Mouse (Mus musculus): Measurements from ENCODE around the gene Phyhipl. TPM values are rescaled to one million over a fixed set of nuclear protein-coding genes. Genes with fewer than 3 reads are reported as not detected.

The Phyhipl gene
- polyA plus RNA-seq (2016; fragmentation: Nextera tagmentation; extraction: Ambion mirVana): 3.0 and 4.1 TPM in 2 replicates

DNA sequence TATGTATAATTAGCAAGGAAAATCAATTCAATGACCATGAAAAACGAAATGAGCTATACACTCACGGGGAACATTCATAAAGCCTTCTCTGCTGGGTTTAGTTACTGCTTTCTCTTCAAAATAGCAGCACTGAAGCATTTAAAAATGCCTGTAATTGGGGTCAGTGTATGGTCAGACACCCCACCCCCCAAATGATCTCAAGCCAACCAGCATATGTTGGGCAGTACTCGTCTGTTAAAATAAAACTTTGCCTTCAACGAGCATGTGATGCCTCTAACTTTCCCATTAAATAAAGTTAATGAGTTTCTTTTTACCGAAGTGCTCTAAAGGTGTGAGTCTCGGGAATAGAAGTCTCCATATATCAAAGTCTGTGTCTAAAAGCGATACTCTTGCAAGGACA, at the start of gene Phyhipl:
Phyhipl (minus strand) TSS at position 138 of the 400 bp plus-strand sequence.
- WGBS: 22% methylated on average over 7 of the region's 7 CpGs
- Histone ChIP-seq H3K9me3 (no peaks in the 10 kb centered on the region), H3K36me3 (no peaks in the 10 kb centered on the region), H3K4me1 (replicated peaks) (peaks cover 10% of the 10 kb centered on the region), H3K4me3 (replicated peaks) (no peak within 1 kb of the TSS), H3K9ac (replicated peaks) (no peak within 1 kb of the TSS), H3K27me3 (no peaks in the 10 kb centered on the region), H3K27ac (no peak within 1 kb of the TSS), H3K4me2 (no peak within 1 kb of the TSS)
- no peak for ATAC-seq (ENCODE audit: insufficient number of reproducible peaks, insufficient read depth, low FRiP score, low TSS enrichment, low read depth)

DNA sequence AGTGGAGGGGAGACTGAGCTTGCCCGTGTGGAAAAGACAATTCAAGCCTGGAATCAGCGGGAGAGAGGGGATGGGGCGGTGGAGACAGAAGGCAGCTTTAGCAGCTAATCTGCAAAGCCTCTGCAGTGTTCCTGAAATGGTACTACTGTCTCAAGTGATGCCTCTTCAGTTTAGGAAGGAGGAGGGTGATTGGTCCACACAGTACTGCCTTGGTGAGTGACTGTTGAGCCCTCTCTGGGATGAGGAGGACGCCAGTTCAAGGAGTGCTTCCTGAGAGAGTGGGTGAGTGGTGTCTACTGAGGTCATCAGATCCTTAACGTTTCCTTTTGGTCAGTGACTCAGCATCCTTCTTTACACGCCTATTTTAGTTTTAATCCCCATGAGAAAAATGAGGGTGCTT, 47.4 kb upstream of the Phyhipl start:
- Histone ChIP-seq H3K36me3 (no peaks in the 10 kb centered on the region), H3K27me3 (no peaks in the 10 kb centered on the region), H3K4me2 (no peak overlapping the region), H3K9me3 (no peaks in the 10 kb centered on the region), H3K9ac (replicated peaks) (no peak overlapping the region), H3K27ac (no peak overlapping the region), H3K4me3 (replicated peaks) (no peak overlapping the region), H3K4me1 (replicated peaks) (no peaks in the 10 kb centered on the region)
- ATAC-seq (ENCODE audit: insufficient number of reproducible peaks, insufficient read depth, low FRiP score, low TSS enrichment, low read depth): no peak
- 66% methylated on average over 6 of the region's 6 CpGs for WGBS

DNA sequence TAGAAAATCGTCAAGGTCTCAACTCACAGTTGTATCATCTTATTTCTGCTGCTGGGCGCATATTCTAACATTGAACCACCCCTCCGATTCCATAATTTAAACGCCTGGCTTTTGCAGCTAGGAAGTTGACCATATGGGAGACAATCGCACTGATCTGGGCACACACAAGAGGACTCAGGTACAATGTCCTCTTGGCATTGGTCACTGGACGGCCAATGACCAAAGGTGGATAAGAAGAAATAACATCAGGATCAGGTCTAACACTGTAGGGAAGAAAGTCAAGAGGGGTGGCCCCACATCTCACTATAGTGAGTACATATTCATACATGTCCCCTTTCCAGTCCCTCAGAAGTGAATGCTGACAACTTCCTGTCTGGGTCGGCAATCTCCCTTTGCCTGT, 43.8 kb upstream of the Phyhipl start:
- no peak for ATAC-seq (ENCODE audit: insufficient number of reproducible peaks, insufficient read depth, low FRiP score, low TSS enrichment, low read depth)
- H3K36me3 ChIP-seq: no peaks in the 10 kb centered on the region

DNA sequence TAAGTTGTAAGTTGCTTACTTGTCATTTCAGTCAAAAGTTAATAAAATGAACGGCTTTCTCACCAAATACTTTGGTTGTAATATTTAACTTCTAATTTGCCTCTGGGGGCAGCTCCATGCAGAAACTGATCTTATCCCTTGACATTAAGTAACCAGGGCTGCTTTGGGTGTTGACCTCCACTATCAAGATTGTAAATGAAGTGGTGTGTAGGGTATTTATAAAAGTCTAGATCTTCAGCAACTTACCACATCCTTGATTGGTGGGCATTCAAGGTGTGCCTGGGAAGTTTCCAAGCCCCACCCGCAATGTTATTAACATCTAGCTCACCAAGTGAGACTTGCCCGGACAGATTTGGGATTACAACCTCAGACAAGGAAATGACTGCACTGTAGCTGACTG, 42.2 kb upstream of the Phyhipl start:
- Histone ChIP-seq H3K4me3 (replicated peaks) (no peak overlapping the region), H3K4me2 (no peak overlapping the region), H3K36me3 (no peaks in the 10 kb centered on the region), H3K27me3 (no peaks in the 10 kb centered on the region), H3K9me3 (no peaks in the 10 kb centered on the region), H3K9ac (replicated peaks) (no peak overlapping the region), H3K4me1 (replicated peaks) (peaks cover 4% of the 10 kb centered on the region; the same call in 1 of the 2 replicates), H3K27ac (no peak overlapping the region)
- ATAC-seq (ENCODE audit: insufficient number of reproducible peaks, insufficient read depth, low FRiP score, low TSS enrichment, low read depth): no peak
- 88% methylated on average over 3 of the region's 3 CpGs for WGBS

More for the DNA sequence above, 43.8 kb upstream of the Phyhipl start:
- Histone ChIP-seq H3K4me3 (replicated peaks) (no peak overlapping the region), H3K4me2 (no peak overlapping the region), H3K27ac (no peak overlapping the region), H3K27me3 (no peaks in the 10 kb centered on the region), H3K9me3 (no peaks in the 10 kb centered on the region), H3K9ac (replicated peaks) (no peak overlapping the region), H3K4me1 (replicated peaks) (peaks cover 4% of the 10 kb centered on the region; the same call in 1 of the 2 replicates)
- 91% methylated on average over 7 of the region's 7 CpGs for WGBS

DNA sequence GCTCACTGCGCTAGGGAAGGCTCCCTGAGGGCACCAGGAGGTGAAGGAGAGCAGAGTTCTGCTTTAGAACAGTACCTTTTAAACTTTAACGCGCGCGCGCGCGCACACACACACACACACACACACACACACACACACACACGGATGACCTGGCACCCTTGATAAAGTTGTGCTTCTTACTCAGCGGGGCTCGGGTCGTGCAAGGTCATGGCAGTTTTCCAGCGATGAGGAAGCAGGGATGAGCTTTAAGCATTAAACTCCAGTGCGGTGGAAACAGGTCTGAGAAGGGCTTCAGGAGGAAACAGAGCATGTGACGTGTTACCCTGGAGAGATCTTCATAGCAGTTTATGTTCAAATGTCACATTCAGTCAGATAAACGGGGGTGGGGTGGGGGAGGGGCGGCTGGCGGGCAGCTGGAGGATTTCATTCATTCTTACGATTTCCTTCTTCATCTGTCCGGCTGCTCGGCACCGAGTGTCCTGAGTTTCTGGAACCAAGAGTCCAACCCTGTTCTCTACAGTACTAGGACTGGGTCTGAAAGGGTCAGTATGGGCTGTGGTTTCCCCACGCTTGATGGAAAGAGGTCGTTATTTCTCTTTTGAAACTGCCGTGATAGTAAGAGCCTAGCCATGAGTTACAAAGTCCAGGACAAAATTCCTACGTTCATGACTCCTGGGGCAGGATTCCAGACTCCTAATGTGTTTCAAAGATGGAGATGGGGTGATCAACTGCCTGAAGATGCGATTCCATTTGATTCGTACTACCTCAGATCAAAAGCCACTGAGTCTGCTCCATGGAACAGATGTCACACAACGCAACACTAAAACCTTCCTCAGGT, 41.2 kb upstream of the Phyhipl start:
- 82% methylated on average over 29 of the region's 29 CpGs for WGBS
- H3K9ac ChIP-seq (replicated peaks): no peak overlapping the region
- no peak for ATAC-seq (ENCODE audit: insufficient number of reproducible peaks, insufficient read depth, low FRiP score, low TSS enrichment, low read depth)

DNA sequence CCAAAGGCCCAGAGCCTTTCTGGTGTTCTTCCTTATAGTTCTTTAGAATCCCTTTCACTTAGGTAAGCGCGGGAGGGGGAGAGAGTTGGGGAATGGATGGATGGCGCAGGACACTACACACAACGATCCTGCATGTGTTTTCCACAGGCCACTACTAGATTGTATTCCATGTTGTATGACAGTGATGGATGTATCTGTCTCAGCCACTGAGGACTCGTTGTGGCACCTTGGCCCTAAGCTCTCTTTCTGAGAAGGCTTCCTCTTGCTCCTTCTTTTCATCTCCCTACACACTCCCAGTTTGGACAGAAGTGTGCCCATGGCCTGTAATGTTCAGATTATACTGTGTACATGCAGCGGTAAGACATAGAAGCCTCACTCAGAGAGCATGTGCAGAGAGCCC, 33.6 kb upstream of the Phyhipl start:
- no peak overlapping the region for H3K4me3 ChIP-seq (replicated peaks)
- no peaks in the 10 kb centered on the region for H3K27me3 ChIP-seq
- 0 out of 2 replicates have a peak, but pooled peaks cover 3% of the 10 kb centered on the region for H3K4me1 ChIP-seq (replicated peaks)
- H3K36me3 ChIP-seq: no peaks in the 10 kb centered on the region
- WGBS: 83% methylated on average over 6 of the region's 6 CpGs
- no peak overlapping the region for H3K27ac ChIP-seq
- no peak for ATAC-seq (ENCODE audit: insufficient number of reproducible peaks, insufficient read depth, low FRiP score, low TSS enrichment, low read depth)
- no peaks in the 10 kb centered on the region for H3K9me3 ChIP-seq
- H3K4me2 ChIP-seq: no peak overlapping the region
- no peak overlapping the region for H3K9ac ChIP-seq (replicated peaks)

More for the DNA sequence above, 41.2 kb upstream of the Phyhipl start:
- Histone ChIP-seq H3K9me3 (no peaks in the 10 kb centered on the region), H3K4me3 (replicated peaks) (no peak overlapping the region), H3K36me3 (no peaks in the 10 kb centered on the region), H3K4me1 (replicated peaks) (peaks cover 4% of the 10 kb centered on the region; the same call in 1 of the 2 replicates), H3K27me3 (no peaks in the 10 kb centered on the region), H3K27ac (no peak overlapping the region), H3K4me2 (no peak overlapping the region)

DNA sequence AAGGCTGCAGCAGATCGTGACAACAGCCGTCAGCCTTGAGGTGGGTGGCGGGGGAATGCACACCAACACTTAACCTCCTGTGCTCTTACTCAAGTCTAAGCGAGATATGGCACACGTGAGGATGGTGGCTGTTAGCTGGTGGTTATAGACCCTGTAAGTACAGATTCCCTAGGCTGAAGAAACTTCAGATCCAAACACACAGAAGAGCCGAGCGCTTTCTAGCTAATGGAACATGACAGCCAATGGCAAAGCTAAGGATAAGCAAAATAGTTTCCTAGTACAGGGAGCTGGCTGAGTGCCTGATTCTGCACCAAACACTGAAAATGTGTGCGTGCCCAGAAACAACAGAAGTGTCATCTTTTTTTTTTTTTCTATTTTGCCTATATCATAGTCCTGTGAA, 33.1 kb upstream of the Phyhipl start:
- Histone ChIP-seq H3K36me3 (no peaks in the 10 kb centered on the region), H3K4me2 (no peak overlapping the region), H3K4me1 (replicated peaks) (0 out of 2 replicates have a peak, but pooled peaks cover 3% of the 10 kb centered on the region), H3K4me3 (replicated peaks) (no peak overlapping the region), H3K9ac (replicated peaks) (no peak overlapping the region), H3K27ac (no peak overlapping the region), H3K27me3 (no peaks in the 10 kb centered on the region), H3K9me3 (no peaks in the 10 kb centered on the region)
- no peak for ATAC-seq (ENCODE audit: insufficient number of reproducible peaks, insufficient read depth, low FRiP score, low TSS enrichment, low read depth)
- 70% methylated on average over 8 of the region's 8 CpGs for WGBS

DNA sequence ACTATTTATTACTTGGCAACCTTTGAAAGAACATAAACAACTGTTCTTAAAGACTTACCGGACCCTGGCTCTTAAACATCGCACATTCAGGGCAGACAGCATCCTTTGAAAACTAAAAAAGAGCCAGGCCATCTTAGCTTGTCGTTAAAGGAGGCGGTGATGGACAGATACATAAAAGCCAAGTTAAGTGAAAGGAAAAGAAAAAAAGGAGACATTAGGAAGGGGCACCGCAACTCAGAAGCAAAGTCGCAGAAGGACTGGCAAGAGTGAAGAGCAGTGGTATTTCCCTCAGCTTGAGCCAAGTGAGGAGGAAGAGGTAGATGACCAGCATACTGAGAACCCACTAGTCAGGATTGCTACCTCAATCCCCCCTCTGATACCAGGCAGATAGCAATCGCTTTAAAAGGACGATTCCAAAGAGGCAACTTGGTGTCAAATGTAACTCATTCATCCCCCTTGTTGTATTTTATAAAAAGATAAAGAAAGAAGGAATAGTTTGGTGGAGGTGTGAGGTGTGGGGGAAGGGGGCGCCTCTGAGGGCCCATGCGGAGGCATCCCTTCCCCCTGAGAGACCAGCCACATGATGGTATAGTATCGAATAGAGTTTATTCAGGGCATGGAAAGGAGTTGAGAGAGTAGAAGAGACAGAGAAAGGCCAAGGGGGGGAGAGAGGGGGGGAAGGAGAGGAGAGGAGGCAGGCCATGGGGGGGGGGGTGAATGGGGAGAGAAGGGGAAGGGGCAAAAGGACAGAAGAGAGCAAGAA, 31.4 kb upstream of the Phyhipl start:
- no peak overlapping the region for H3K27ac ChIP-seq
- WGBS: 49% methylated on average over 11 of the region's 11 CpGs
- no peaks in the 10 kb centered on the region for H3K9me3 ChIP-seq
- H3K27me3 ChIP-seq: no peaks in the 10 kb centered on the region
- no peak overlapping the region for H3K9ac ChIP-seq (replicated peaks)
- no peak for ATAC-seq (ENCODE audit: insufficient number of reproducible peaks, insufficient read depth, low FRiP score, low TSS enrichment, low read depth)
- 0 out of 2 replicates have a peak, but pooled peaks cover 3% of the 10 kb centered on the region for H3K4me1 ChIP-seq (replicated peaks)
- no peak overlapping the region for H3K4me2 ChIP-seq
- H3K4me3 ChIP-seq (replicated peaks): no peak overlapping the region
- no peaks in the 10 kb centered on the region for H3K36me3 ChIP-seq

DNA sequence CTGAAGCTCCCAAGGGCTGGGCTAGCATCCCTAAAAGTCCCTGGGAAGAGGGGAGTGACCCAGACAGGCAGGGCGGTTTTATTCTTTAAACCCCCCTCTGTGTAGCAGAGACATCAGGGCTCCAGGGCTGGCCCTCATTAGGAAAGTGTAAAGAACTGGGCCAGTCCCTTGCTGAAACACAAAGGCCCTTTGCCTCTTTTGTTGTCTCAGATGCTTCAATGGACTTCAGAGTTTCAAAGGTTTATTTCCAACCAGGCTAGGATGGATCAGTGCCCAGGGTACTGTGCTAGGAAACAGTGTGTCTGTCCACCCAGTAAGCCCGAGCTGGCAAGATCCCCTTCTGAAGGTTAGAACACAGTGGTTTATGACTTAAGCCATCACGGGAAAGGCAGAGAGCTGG, 30.7 kb upstream of the Phyhipl start:
- Histone ChIP-seq H3K27me3 (no peaks in the 10 kb centered on the region), H3K4me1 (replicated peaks) (0 out of 2 replicates have a peak, but pooled peaks cover 3% of the 10 kb centered on the region), H3K27ac (no peak overlapping the region), H3K9me3 (no peaks in the 10 kb centered on the region), H3K4me2 (no peak overlapping the region), H3K36me3 (no peaks in the 10 kb centered on the region), H3K9ac (replicated peaks) (no peak overlapping the region), H3K4me3 (replicated peaks) (no peak overlapping the region)
- no peak for ATAC-seq (ENCODE audit: insufficient number of reproducible peaks, insufficient read depth, low FRiP score, low TSS enrichment, low read depth)
- 13% methylated on average over 3 of the region's 3 CpGs for WGBS

DNA sequence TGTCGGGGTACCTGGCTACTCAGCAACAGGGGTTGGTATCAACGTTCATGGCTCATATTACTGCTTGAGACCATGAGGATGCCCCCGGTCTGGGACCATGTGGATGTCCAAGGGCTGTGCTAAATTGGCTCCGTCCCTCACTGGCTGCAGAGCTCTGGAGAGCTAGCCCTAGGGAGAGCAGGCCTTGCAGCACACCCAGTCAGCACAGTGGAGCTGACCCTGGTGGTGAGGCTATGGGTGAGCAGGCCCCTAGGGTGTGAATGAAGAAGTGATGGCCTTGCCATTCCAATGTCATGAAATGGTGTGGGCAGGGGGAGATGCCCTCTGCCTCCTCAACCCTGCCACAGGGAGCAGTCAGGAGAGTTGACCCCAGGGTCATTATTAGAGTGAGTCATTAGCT, 27.7 kb upstream of the Phyhipl start:
- Histone ChIP-seq H3K4me2 (no peak overlapping the region), H3K9me3 (no peaks in the 10 kb centered on the region), H3K4me3 (replicated peaks) (no peak overlapping the region), H3K27ac (no peak overlapping the region), H3K9ac (replicated peaks) (no peak overlapping the region), H3K27me3 (no peaks in the 10 kb centered on the region), H3K4me1 (replicated peaks) (0 out of 2 replicates have a peak, but pooled peaks cover 3% of the 10 kb centered on the region), H3K36me3 (no peaks in the 10 kb centered on the region)
- 85% methylated on average over 4 of the region's 4 CpGs for WGBS
- ATAC-seq (ENCODE audit: insufficient number of reproducible peaks, insufficient read depth, low FRiP score, low TSS enrichment, low read depth): no peak

DNA sequence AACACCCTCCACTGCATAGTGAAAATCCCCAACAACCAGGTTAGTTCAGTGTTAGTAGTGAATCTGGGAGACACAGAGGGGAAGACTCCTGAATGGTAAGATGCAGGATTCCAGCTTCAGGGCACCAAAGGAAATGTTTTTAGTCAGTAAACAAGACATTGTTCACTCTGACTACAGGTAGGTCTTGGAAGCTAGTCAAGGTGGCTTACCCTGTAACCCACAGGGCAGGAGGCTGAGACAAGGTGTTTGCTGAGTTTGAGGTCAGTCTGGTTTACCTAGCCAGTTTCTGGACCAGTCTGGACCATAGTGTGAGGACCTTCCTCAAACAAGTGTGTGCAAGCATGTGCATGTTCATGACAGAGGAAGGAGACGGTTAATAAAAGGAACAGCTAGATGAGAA, 22.2 kb upstream of the Phyhipl start:
- WGBS: 88% methylated on average over 1 of the region's 1 CpGs
- no peak for ATAC-seq (ENCODE audit: insufficient number of reproducible peaks, insufficient read depth, low FRiP score, low TSS enrichment, low read depth)

More for the DNA sequence above, 22.2 kb upstream of the Phyhipl start:
- Histone ChIP-seq H3K27me3 (no peaks in the 10 kb centered on the region), H3K27ac (no peak overlapping the region), H3K4me1 (replicated peaks) (no peaks in the 10 kb centered on the region), H3K9me3 (no peaks in the 10 kb centered on the region), H3K36me3 (no peaks in the 10 kb centered on the region), H3K9ac (replicated peaks) (no peak overlapping the region), H3K4me2 (no peak overlapping the region), H3K4me3 (replicated peaks) (no peak overlapping the region)

Data from limb, embryonic 12.5 days (tissue).